Mouse (Mus musculus) midbrain, postnatal 0 days (tissue): ENCODE results near the gene Rnf213. TPM values are rescaled to one million over a fixed set of nuclear protein-coding genes. Genes with fewer than 3 reads are reported as not detected.

ENCODE experiments used
- ATAC-seq: fragments of 200-750 bp; cut with Nextera tagmentation; 2 replicates; pipeline ENCODE4 v1.8.0; 2017; ENCODE audit warnings: moderate number of reproducible peaks, mild to moderate bottlenecking, moderate TSS enrichment, moderate library complexity; ENCODE audit not compliant: low FRiP score
- DNase-seq: peaks from one replicate; pipeline ENCODE4 v3.0.0-alpha.2; 2015; ENCODE audit warnings: low spot score
- H3K27ac ChIP-seq: fragments of 300-500 bp; sonication (generic); 2 replicates; pipeline ENCODE4 v1.5.1; 2014; ENCODE audit warnings: low read depth, mild to moderate bottlenecking, low read length, mixed read lengths
- H3K27me3 ChIP-seq: fragments of 300-500 bp; sonication (generic); 2 replicates; pipeline ENCODE4 v1.6.1; 2014; ENCODE audit warnings: low read length, control low read depth, mixed read lengths; ENCODE audit not compliant: insufficient read depth
- H3K36me3 ChIP-seq: fragments of 300-500 bp; sonication (generic); 2 replicates; pipeline ENCODE4 v1.6.1; 2014; ENCODE audit warnings: low read length, control low read depth, mixed read lengths; ENCODE audit not compliant: insufficient read depth
- H3K4me1 ChIP-seq: fragments of 300-500 bp; sonication (generic); 2 replicates; pipeline ENCODE4 v1.6.1; 2014; ENCODE audit warnings: mild to moderate bottlenecking, control low read depth, antibody characterized with exemption, low read length, mixed read lengths; ENCODE audit not compliant: insufficient read depth
- H3K4me2 ChIP-seq: fragments of 300-500 bp; sonication (generic); 2 replicates; pipeline ENCODE4 v1.6.1; 2014; ENCODE audit warnings: low read depth, mild to moderate bottlenecking, low read length, mixed read lengths; ENCODE audit not compliant: poor library complexity, severe bottlenecking
- H3K4me3 ChIP-seq: fragments of 300-500 bp; sonication (generic); 2 replicates; pipeline ENCODE4 v1.5.1; 2014; ENCODE audit warnings: low read depth, mild to moderate bottlenecking, low read length, moderate library complexity
- H3K9ac ChIP-seq: fragments of 300-500 bp; sonication (generic); replicated peaks from 2 replicates; pipeline ENCODE4 v1.6.1; 2014; ENCODE audit warnings: mild to moderate bottlenecking, low read length, moderate library complexity, mixed read lengths; ENCODE audit not compliant: poor library complexity, severe bottlenecking
- H3K9me3 ChIP-seq: fragments of 300-500 bp; sonication (generic); 2 replicates; pipeline ENCODE4 v1.6.1; 2016; ENCODE audit warnings: low read length, control low read depth
- CTCF ChIP-seq: IDR thresholded peaks from 2 replicates; pipeline ENCODE4 v1.5.1; 2016; ENCODE audit warnings: antibody characterized with exemption, mild to moderate bottlenecking
- WGBS: fragments of 180-500 bp; shearing (Covaris S2); extraction: QIAGEN DNeasy Blood & Tissue Kit; methylation state at CpG from one replicate; pipeline ENCODE4 v1.1.7; 2014; 5-methylcytosine and 5-hydroxymethylcytosine counted together
- polyA plus RNA-seq: library from polyadenylated mRNA; unstranded; fragments of >200 nt; fragmentation: Nextera tagmentation; extraction: Ambion mirVana; gene quantifications from 2 replicates; pipeline ENCODE4 v1.2.1, GENCODE M21; 2015
- total RNA-seq: library from RNA; depleted of rRNA; stranded (reverse); fragments of >200 nt; gene quantifications from 2 replicates; pipeline ENCODE4 v1.2.3, GENCODE M21; 2014

Rnf213 gene
- total and polyA plus RNA-seq, 2 experiments from 2014 or later: 0.74 to 6.9 TPM

DNA sequence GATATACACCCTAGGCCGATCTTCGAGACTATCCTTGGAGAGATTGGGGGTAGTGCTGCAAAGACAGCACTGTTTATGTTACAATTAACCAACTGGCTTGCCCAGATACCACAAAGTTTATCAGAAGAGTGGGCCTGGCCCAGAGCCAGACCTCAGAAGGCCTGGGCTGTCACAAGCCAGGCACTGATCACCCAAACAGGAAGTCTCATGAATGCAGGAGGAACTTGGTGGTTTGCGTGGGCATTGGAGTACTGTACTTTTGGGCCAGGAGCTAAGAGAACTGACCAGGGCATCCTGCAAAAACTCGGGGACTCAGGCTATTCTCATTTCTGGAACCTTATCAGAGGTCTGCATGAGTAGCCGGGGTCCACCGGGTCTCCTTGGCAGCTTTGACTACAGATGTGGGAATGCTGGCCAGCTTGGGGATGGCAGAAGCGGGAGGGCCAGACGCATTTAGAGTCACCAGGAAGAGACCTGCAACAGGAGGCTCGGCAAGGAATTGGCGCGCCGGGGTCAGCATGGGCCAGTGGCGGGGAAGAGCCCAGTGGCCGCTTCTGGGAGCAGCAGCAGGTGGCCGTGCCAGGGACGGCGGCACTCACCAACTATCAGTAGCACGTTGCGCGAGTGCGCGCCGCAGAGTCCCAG is 38.0 kb upstream of the Rnf213 start:
- Histone ChIP-seq H3K36me3 (no peaks in the 10 kb centered on the region), H3K4me2 (peak overlapping the region; percentile 98), H3K27ac (no peak overlapping the region), H3K9me3 (no peaks in the 10 kb centered on the region), H3K9ac (peak overlapping the region; percentile 50), H3K4me1 (no peaks in the 10 kb centered on the region), H3K27me3 (no peaks in the 10 kb centered on the region), H3K4me3 (peak overlapping the region; percentile 61)
- no peak for DNase-seq
- WGBS: 8% methylated on average over 23 of the region's 23 CpGs
- no peak; the same call in 1 of the 2 replicates for ATAC-seq
- TF ChIP-seq CTCF: no peak

DNA sequence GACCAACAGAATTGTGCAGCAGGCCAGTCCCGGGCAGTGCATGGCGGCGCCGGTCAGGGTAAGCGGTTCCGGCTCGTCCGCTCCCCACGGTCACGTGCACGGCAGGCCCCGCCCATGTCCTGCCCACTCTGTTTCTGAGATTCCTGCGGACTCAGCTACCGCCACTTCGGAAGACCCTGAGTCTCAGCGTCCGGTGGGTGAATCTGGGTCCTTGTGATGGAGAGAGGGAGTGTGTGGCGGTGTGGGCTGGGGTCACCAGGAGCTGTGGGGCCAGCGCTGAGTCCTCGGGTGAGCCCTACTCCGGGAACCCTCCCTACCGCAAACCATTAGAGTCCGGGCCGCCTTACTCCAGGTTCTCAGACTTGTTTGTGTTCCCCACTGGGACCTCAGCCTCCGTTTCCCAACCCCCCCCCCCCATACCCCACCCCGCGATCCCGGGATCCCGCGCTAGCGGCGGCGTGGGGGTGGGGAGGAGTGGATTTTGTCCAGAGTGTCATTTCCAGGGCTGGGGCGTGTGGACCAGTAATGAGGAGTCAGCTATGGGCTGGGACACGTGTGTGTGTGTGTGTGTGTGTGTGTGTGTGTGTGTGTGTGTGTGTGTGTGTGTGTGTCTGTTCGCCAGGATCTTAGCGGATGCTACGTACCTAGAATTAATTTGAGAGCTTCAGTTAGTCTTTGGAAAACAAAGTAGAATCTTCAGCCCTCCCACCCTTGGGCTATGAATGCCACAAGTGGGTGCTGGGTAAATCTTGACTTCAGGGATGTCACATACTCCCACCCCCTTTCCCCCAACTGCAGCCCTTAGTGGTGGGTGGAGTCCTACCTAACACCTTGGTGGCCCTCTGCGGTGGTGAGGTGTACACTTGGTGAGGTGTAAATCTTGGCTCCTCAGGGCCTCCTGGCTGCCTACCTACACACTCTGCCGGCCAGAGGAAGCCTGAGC is 37.2 kb upstream of the Rnf213 start, which contains the start of the genes Sgsh and Slc26a11:
Gene Sgsh, minus strand, starts transcription at position 94 of the 943 bp plus-strand sequence.
Gene Slc26a11, plus strand, starts transcription at position 115 of the 943 bp plus-strand sequence.
- H3K9me3 ChIP-seq: no peaks in the 10 kb centered on the region
- peaks cover 1% of the 10 kb centered on the region; the same call in 1 of the 2 replicates for H3K36me3 ChIP-seq
- H3K27ac ChIP-seq: no peak within 1 kb of the TSS
- TF ChIP-seq CTCF: no peak
- no peaks in the 10 kb centered on the region for H3K27me3 ChIP-seq
- H3K4me3 ChIP-seq: peak within 1 kb of the TSS; percentile 61
- ATAC-seq (peak; percentile 88), DNase-seq (peak; percentile 71)
- H3K9ac ChIP-seq: peak within 1 kb of the TSS; percentile 50
- WGBS: 2% methylated on average over 37 of the region's 40 CpGs
- peak within 1 kb of the TSS; percentile 98 for H3K4me2 ChIP-seq
- no peaks in the 10 kb centered on the region for H3K4me1 ChIP-seq

DNA sequence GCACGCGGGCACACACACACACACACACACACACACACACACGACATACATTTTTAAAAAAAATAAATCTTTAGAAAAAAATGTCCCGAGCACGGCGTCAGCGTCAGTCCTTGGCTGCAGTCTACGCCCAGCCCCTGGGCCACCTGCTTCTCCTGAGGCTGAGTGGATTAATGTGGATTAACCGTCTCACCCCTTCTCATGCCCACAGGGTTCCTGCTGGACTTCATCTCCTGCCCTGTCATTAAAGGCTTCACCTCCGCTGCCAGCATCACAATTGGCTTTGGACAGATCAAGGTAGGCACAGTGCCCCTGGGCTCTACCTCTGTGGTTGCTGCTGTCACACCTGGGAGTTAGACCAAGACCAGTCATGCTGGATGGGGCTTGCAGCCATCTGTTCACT is 33.8 kb upstream of the Rnf213 start:
- no peak overlapping the region for H3K27ac ChIP-seq
- DNase-seq (no peak), ATAC-seq (no peak)

DNA sequence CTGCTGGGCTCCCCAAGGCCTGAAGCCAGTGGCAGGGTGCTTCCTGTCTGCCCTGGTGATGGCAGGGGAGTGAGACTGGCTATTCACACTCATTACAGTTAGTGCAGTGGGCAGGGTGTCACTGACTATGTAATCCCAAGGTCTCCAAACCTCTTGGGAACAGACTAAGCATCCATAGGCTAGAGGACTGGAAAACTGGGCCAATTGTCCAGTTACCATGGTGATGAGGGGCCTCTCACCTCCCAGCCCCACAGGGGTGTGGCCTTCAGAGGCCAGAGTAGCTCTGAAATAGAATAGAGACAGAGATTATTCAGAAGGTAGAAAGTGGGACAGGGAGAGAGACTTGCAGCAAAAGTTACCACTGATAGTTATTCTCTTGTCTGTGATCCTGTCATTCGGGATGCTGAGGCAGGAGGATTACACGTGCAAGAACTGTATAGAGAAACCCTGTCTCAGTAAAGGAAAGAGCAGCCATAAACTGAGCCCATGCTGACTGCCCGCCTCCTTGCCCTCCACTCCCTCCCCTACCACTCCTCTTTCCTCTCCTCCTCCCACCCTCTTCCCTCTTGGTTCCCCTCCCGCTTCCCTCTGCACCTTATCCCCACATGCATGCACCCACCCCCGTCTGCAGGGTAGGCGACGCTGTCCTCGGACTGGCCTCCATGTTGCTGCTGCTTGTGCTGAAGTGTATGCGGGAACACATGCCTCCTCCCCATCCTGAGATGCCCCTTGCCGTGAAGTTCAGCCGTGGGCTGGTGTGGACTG is 29.9 kb upstream of the Rnf213 start:
- TF ChIP-seq CTCF: no peak
- Histone ChIP-seq H3K9me3 (no peaks in the 10 kb centered on the region), H3K36me3 (peaks cover 2% of the 10 kb centered on the region; the same call in 1 of the 2 replicates), H3K27me3 (no peaks in the 10 kb centered on the region), H3K27ac (no peak overlapping the region), H3K4me1 (no peaks in the 10 kb centered on the region), H3K4me2 (peak overlapping the region; percentile 37), H3K9ac (0 out of 2 replicates have a peak overlapping the region, but pooled peaks have one; percentile 19), H3K4me3 (peak overlapping the region; percentile 18; the same call in 1 of the 2 replicates)
- DNase-seq (no peak), ATAC-seq (peak; percentile 54; the same call in 1 of the 2 replicates)
- 22% methylated on average over 11 of the region's 11 CpGs for WGBS

More for the DNA sequence above, 33.8 kb upstream of the Rnf213 start:
- Histone ChIP-seq H3K4me2 (no peak overlapping the region), H3K9ac (no peak overlapping the region), H3K27me3 (no peaks in the 10 kb centered on the region), H3K36me3 (peaks cover 2% of the 10 kb centered on the region; the same call in 1 of the 2 replicates), H3K9me3 (no peaks in the 10 kb centered on the region), H3K4me3 (no peak overlapping the region), H3K4me1 (no peaks in the 10 kb centered on the region)
- 79% methylated on average over 10 of the region's 10 CpGs for WGBS
- TF ChIP-seq CTCF: no peak

DNA sequence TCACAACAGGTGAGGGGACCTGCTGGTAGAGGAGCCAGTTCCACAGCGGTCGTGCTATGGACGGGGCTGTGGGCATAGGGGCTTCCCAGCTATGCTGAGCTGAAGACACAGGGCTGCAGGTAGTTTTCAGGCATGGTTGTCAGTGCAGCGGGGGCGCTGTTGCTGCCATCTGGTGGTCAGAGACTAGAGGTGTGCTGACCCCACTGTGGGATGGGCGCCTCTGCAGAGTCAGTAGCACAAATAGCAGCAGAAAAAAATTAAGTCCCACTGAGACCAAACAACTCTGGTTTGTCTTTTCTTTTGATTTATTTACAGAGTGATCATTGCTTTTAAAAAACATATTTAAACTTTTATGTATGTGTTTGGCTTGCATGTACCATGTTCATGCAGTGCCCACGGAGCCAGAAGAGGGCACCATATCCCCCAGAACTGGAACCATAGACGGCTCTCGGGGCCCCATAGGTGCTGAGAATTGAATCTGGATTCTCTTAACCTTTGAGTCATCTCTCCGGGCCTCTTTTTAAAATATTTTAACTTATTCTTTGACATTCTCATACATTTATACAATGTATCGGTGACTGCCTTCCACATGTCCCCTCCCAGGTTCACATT is 29.3 kb upstream of the Rnf213 start:
- H3K9me3 ChIP-seq: no peaks in the 10 kb centered on the region
- peak; percentile 92 for TF ChIP-seq CTCF
- no peak overlapping the region for H3K9ac ChIP-seq
- H3K27me3 ChIP-seq: no peaks in the 10 kb centered on the region
- peak overlapping the region; percentile 37 for H3K4me2 ChIP-seq
- peak; percentile 80; the same call in 1 of the 2 replicates for ATAC-seq
- WGBS: 26% methylated on average over 11 of the region's 11 CpGs
- H3K36me3 ChIP-seq: peaks cover 3% of the 10 kb centered on the region; the same call in 1 of the 2 replicates
- DNase-seq: peak; percentile 85
- H3K27ac ChIP-seq: no peak overlapping the region
- no peaks in the 10 kb centered on the region for H3K4me1 ChIP-seq
- peak overlapping the region; percentile 18; the same call in 1 of the 2 replicates for H3K4me3 ChIP-seq
